Mouse (Mus musculus): ENCODE results near the gene Sgo1. TPM values are rescaled to one million over a fixed set of nuclear protein-coding genes. Genes with fewer than 3 reads are reported as not detected.
"Not testable (repeated sequence)": the region's sequence is repeated elsewhere in the genome, so short reads cannot be mapped to it uniquely, and the experiment has no call there.

Sgo1 gene
- total and polyA plus RNA-seq, 2 experiments, result 0.18 TPM; not detected in 1

DNA sequence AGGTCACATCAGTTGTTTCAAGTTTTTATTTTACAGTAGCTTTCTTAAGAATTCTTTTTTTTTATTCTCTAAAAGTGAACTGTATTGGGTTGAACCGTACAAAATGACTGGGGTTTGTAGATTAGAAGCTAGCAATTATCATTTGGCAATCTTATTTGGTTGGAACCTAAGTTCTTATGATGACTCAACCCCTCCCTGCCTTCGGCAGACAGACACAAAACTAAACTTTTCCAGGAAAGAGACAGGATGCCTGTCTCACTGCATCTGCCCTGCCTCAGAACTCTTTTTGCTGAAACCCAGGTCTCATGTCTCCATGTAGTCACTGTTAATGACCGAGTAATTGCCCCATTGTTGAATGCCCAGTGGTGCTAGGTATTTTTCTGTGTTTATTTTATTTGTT is 24.9 kb downstream of the Sgo1 start:
- no peak for TF ChIP-seq POLR2A (IDR thresholded peaks at IDR 0.05; ENCODE audit: extremely low read depth, insufficient read depth, low read length)
- no peak for TF ChIP-seq CTCF (IDR thresholded peaks at IDR 0.05; ENCODE audit: low read depth, low read length)
- WGBS, result 76% methylated on average over 3 of the region's 3 CpGs

GRCm38 (mm10) chr17:53661056-53661840 is 27.9 kb downstream of the Sgo1 start:
- 87% methylated on average over 6 of the region's 6 CpGs for WGBS
- no peaks in the 10 kb centered on the region for H3K27me3 ChIP-seq (ENCODE audit: control insufficient read depth, insufficient read depth, low read length)
- H3K4me3 ChIP-seq (ENCODE audit: insufficient read depth, low read depth, low read length), result no peak overlapping the region
- H3K79me2 ChIP-seq (ENCODE audit: control insufficient read depth, insufficient read depth, low read length), result no peaks in the 10 kb centered on the region
- no peak overlapping the region for H3K9ac ChIP-seq (ENCODE audit: low read depth, low read length)
- no peak overlapping the region for H3K27ac ChIP-seq (replicated peaks; ENCODE audit: insufficient read depth, low read depth, low read length)
- H3K4me1 ChIP-seq (ENCODE audit: control insufficient read depth, insufficient read depth, low read length), result peaks cover 3% of the 10 kb centered on the region; the same call in 1 of the 2 replicates
- DNase-seq (ENCODE audit: extremely low read depth, low read depth, low spot score), result no peak
- H3K36me3 ChIP-seq (ENCODE audit: control insufficient read depth, insufficient read depth, low read length), result peaks cover 75% of the 10 kb centered on the region
- no peak for TF ChIP-seq POLR2A (IDR thresholded peaks at IDR 0.05; ENCODE audit: extremely low read depth, insufficient read depth, low read length)

More for the DNA sequence above, 24.9 kb downstream of the Sgo1 start:
- no peaks in the 10 kb centered on the region for H3K27me3 ChIP-seq (ENCODE audit: control insufficient read depth, insufficient read depth, low read length)
- H3K27ac ChIP-seq (replicated peaks; ENCODE audit: insufficient read depth, low read depth, low read length), result no peak overlapping the region
- H3K36me3 ChIP-seq (ENCODE audit: control insufficient read depth, insufficient read depth, low read length), result peaks cover 80% of the 10 kb centered on the region
- no peak for DNase-seq (ENCODE audit: extremely low read depth, low read depth, low spot score)
- H3K9ac ChIP-seq (ENCODE audit: low read depth, low read length), result no peak overlapping the region
- H3K79me2 ChIP-seq (ENCODE audit: control insufficient read depth, insufficient read depth, low read length), result no peaks in the 10 kb centered on the region
- H3K4me1 ChIP-seq (ENCODE audit: control insufficient read depth, insufficient read depth, low read length), result no peaks in the 10 kb centered on the region
- no peak overlapping the region for H3K4me3 ChIP-seq (ENCODE audit: insufficient read depth, low read depth, low read length)

- no peak overlapping the region for H3K4me3 ChIP-seq (ENCODE audit: insufficient read depth, low read depth, low read length)
- H3K27ac ChIP-seq (replicated peaks; ENCODE audit: insufficient read depth, low read depth, low read length), result no peak overlapping the region
- no peak for DNase-seq (ENCODE audit: extremely low read depth, low read depth, low spot score)
- no peak overlapping the region for H3K9ac ChIP-seq (ENCODE audit: low read depth, low read length)
- 61% methylated on average over 4 of the region's 4 CpGs for WGBS
- H3K79me2 ChIP-seq (ENCODE audit: control insufficient read depth, insufficient read depth, low read length), result no peaks in the 10 kb centered on the region
- no peak for TF ChIP-seq POLR2A (IDR thresholded peaks at IDR 0.05; ENCODE audit: extremely low read depth, insufficient read depth, low read length)
- H3K27me3 ChIP-seq (ENCODE audit: control insufficient read depth, insufficient read depth, low read length), result no peaks in the 10 kb centered on the region
- peaks cover 61% of the 10 kb centered on the region for H3K36me3 ChIP-seq (ENCODE audit: control insufficient read depth, insufficient read depth, low read length)
- H3K4me1 ChIP-seq (ENCODE audit: control insufficient read depth, insufficient read depth, low read length), result peaks cover 9% of the 10 kb centered on the region; the same call in 1 of the 2 replicates
These were observed 29.4 kb downstream of the Sgo1 start for GRCm38 (mm10) chr17:53659738-53660137.

- TF ChIP-seq CTCF (IDR thresholded peaks at IDR 0.05; ENCODE audit: low read depth, low read length) (no peak), POLR2A (IDR thresholded peaks at IDR 0.05; ENCODE audit: extremely low read depth, insufficient read depth, low read length) (no peak)
- Histone ChIP-seq H3K9ac (ENCODE audit: low read depth, low read length) (no peak overlapping the region), H3K79me2 (ENCODE audit: control insufficient read depth, insufficient read depth, low read length) (no peaks in the 10 kb centered on the region), H3K4me1 (ENCODE audit: control insufficient read depth, insufficient read depth, low read length) (peaks cover 11% of the 10 kb centered on the region), H3K27ac (replicated peaks; ENCODE audit: insufficient read depth, low read depth, low read length) (no peak overlapping the region), H3K36me3 (ENCODE audit: control insufficient read depth, insufficient read depth, low read length) (peaks cover 61% of the 10 kb centered on the region), H3K27me3 (ENCODE audit: control insufficient read depth, insufficient read depth, low read length) (no peaks in the 10 kb centered on the region), H3K4me3 (ENCODE audit: insufficient read depth, low read depth, low read length) (no peak overlapping the region)
- no peak for DNase-seq (ENCODE audit: extremely low read depth, low read depth, low spot score)
- 93% methylated on average over 8 of the region's 8 CpGs for WGBS
These were observed 29.9 kb downstream of the Sgo1 start for GRCm38 (mm10) chr17:53659230-53659629.

- peaks cover 64% of the 10 kb centered on the region for H3K36me3 ChIP-seq (ENCODE audit: control insufficient read depth, insufficient read depth, low read length)
- DNase-seq (ENCODE audit: extremely low read depth, low read depth, low spot score), result no peak
- H3K79me2 ChIP-seq (ENCODE audit: control insufficient read depth, insufficient read depth, low read length), result no peaks in the 10 kb centered on the region
- H3K27me3 ChIP-seq (ENCODE audit: control insufficient read depth, insufficient read depth, low read length), result no peaks in the 10 kb centered on the region
- peaks cover 15% of the 10 kb centered on the region for H3K4me1 ChIP-seq (ENCODE audit: control insufficient read depth, insufficient read depth, low read length)
- H3K27ac ChIP-seq (replicated peaks; ENCODE audit: insufficient read depth, low read depth, low read length), result no peak overlapping the region
- WGBS, result 96% methylated on average over 2 of the region's 2 CpGs
- no peak for TF ChIP-seq CTCF (IDR thresholded peaks at IDR 0.05; ENCODE audit: low read depth, low read length)
- no peak for TF ChIP-seq POLR2A (IDR thresholded peaks at IDR 0.05; ENCODE audit: extremely low read depth, insufficient read depth, low read length)
- no peak overlapping the region for H3K9ac ChIP-seq (ENCODE audit: low read depth, low read length)
- H3K4me3 ChIP-seq (ENCODE audit: insufficient read depth, low read depth, low read length), result no peak overlapping the region
These were observed 30.5 kb downstream of the Sgo1 start for GRCm38 (mm10) chr17:53658668-53659067.

GRCm38 (mm10) chr17:53657391-53657790 is 31.7 kb downstream of the Sgo1 start:
- Histone ChIP-seq H3K36me3 (ENCODE audit: control insufficient read depth, insufficient read depth, low read length) (peaks cover 64% of the 10 kb centered on the region), H3K4me1 (ENCODE audit: control insufficient read depth, insufficient read depth, low read length) (peaks cover 15% of the 10 kb centered on the region)
- DNase-seq (ENCODE audit: extremely low read depth, low read depth, low spot score), result peak; percentile 38
- not testable (repeated sequence) for H3K9ac ChIP-seq (ENCODE audit: low read depth, low read length); H3K27ac ChIP-seq (replicated peaks; ENCODE audit: insufficient read depth, low read depth, low read length); H3K4me3 ChIP-seq (ENCODE audit: insufficient read depth, low read depth, low read length); H3K79me2 ChIP-seq (ENCODE audit: control insufficient read depth, insufficient read depth, low read length); H3K27me3 ChIP-seq (ENCODE audit: control insufficient read depth, insufficient read depth, low read length)
- WGBS, result 64% methylated on average over 2 of the region's 2 CpGs
- TF ChIP-seq CTCF (IDR thresholded peaks at IDR 0.05; ENCODE audit: low read depth, low read length), result peak; percentile 71
